Mouse (Mus musculus): ENCODE measurements around the gene Sorbs1. TPM values are rescaled to one million over a fixed set of nuclear protein-coding genes. Genes with fewer than 3 reads are reported as not detected.

The Sorbs1 gene
- polyA plus RNA-seq, 1 experiment: 79.3 TPM

DNA sequence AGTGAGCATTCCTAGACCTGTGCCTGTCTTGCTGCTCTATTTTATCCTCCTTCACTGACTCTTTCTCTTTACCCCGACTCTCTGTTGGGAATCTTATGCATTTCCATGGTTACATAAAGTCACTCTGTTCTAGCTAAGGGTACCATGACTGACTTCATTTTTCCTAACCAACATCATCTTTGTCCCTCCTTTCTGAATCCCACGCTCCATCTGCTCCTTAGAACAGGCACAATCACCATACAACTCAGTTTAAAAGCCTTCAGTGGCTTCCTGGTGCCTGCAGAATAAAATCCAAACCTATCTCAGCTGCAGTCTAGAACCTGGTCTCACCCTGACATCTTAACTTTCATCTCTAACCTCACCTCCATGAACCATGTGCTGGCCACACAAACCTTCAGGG, 215.0 kb downstream of the Sorbs1 start:
- no peak for DNase-seq
- Histone ChIP-seq H3K4me1 (ENCODE audit: control insufficient read depth, insufficient read depth, low read length) (peaks cover 9% of the 10 kb centered on the region), H3K27me3 (ENCODE audit: control insufficient read depth, insufficient read depth, low read length) (no peaks in the 10 kb centered on the region; the same call in 1 of the 2 replicates), H3K27ac (ENCODE audit: insufficient read depth, low read length) (no peak overlapping the region), H3K4me3 (replicated peaks; ENCODE audit: insufficient read depth, low read depth, low read length) (no peak overlapping the region)
- WGBS: 72% methylated on average over 2 of the region's 2 CpGs
- TF ChIP-seq CTCF (IDR thresholded peaks at IDR 0.05; ENCODE audit: borderline replicate concordance, insufficient read depth, low read depth, low read length) (no peak), POLR2A (IDR thresholded peaks at IDR 0.05; ENCODE audit: borderline replicate concordance, insufficient read depth, low read length) (no peak)

DNA sequence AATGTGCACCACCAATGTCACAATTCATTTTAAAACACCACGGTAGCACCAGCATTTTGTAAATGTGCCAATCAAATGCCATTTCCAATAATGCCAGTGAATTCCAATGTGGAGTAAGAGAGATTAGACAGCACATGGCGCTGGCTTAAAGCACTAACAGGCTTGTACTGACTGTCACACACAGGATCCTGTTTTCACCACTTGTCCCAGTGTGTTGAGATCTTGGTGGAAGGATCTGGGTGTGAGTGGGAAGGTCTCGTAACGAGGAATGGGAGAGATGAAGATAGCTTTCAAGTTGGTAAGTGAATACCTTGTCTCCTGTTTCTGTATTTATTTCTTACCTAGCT, 215.8 kb downstream of the Sorbs1 start:
- WGBS: 66% methylated on average over 4 of the region's 4 CpGs
- no peak for DNase-seq

GRCm38 (mm10) chr19:40297078-40297797, 216.3 kb downstream of the Sorbs1 start:
- Histone ChIP-seq H3K4me3 (replicated peaks; ENCODE audit: insufficient read depth, low read depth, low read length) (no peak overlapping the region), H3K27ac (ENCODE audit: insufficient read depth, low read length) (0 out of 2 replicates have a peak overlapping the region, but pooled peaks have one; percentile 50), H3K27me3 (ENCODE audit: control insufficient read depth, insufficient read depth, low read length) (no peaks in the 10 kb centered on the region; the same call in 1 of the 2 replicates), H3K4me1 (ENCODE audit: control insufficient read depth, insufficient read depth, low read length) (peaks cover 9% of the 10 kb centered on the region)
- no peak for TF ChIP-seq CTCF (IDR thresholded peaks at IDR 0.05; ENCODE audit: borderline replicate concordance, insufficient read depth, low read depth, low read length)
- no peak for TF ChIP-seq POLR2A (IDR thresholded peaks at IDR 0.05; ENCODE audit: borderline replicate concordance, insufficient read depth, low read length)
- no peak for DNase-seq
- WGBS: 90% methylated on average over 7 of the region's 7 CpGs

More for the DNA sequence above, 215.8 kb downstream of the Sorbs1 start:
- no peak overlapping the region for H3K27ac ChIP-seq (ENCODE audit: insufficient read depth, low read length)
- H3K4me1 ChIP-seq (ENCODE audit: control insufficient read depth, insufficient read depth, low read length): peaks cover 9% of the 10 kb centered on the region
- no peak overlapping the region for H3K4me3 ChIP-seq (replicated peaks; ENCODE audit: insufficient read depth, low read depth, low read length)
- TF ChIP-seq POLR2A (IDR thresholded peaks at IDR 0.05; ENCODE audit: borderline replicate concordance, insufficient read depth, low read length): no peak
- no peak for TF ChIP-seq CTCF (IDR thresholded peaks at IDR 0.05; ENCODE audit: borderline replicate concordance, insufficient read depth, low read depth, low read length)
- H3K27me3 ChIP-seq (ENCODE audit: control insufficient read depth, insufficient read depth, low read length): no peaks in the 10 kb centered on the region; the same call in 1 of the 2 replicates

- no peak overlapping the region for H3K27ac ChIP-seq (ENCODE audit: insufficient read depth, low read length)
- DNase-seq: peak; percentile 54 to 67
- H3K27me3 ChIP-seq (ENCODE audit: control insufficient read depth, insufficient read depth, low read length): no peaks in the 10 kb centered on the region; the same call in 1 of the 2 replicates
- TF ChIP-seq POLR2A (IDR thresholded peaks at IDR 0.05; ENCODE audit: borderline replicate concordance, insufficient read depth, low read length) (no peak), CTCF (IDR thresholded peaks at IDR 0.05; ENCODE audit: borderline replicate concordance, insufficient read depth, low read depth, low read length) (no peak)
- 8% methylated on average over 1 of the region's 1 CpGs for WGBS
- H3K4me3 ChIP-seq (replicated peaks; ENCODE audit: insufficient read depth, low read depth, low read length): no peak overlapping the region
- peaks cover 9% of the 10 kb centered on the region for H3K4me1 ChIP-seq (ENCODE audit: control insufficient read depth, insufficient read depth, low read length)
Observed at GRCm38 (mm10) chr19:40294231-40294630, 219.3 kb downstream of the Sorbs1 start.

- peaks cover 9% of the 10 kb centered on the region for H3K4me1 ChIP-seq (ENCODE audit: control insufficient read depth, insufficient read depth, low read length)
- TF ChIP-seq CTCF (IDR thresholded peaks at IDR 0.05; ENCODE audit: borderline replicate concordance, insufficient read depth, low read depth, low read length) (no peak), POLR2A (IDR thresholded peaks at IDR 0.05; ENCODE audit: borderline replicate concordance, insufficient read depth, low read length) (no peak)
- no peak overlapping the region for H3K27ac ChIP-seq (ENCODE audit: insufficient read depth, low read length)
- no peak overlapping the region for H3K4me3 ChIP-seq (replicated peaks; ENCODE audit: insufficient read depth, low read depth, low read length)
- no peaks in the 10 kb centered on the region for H3K27me3 ChIP-seq (ENCODE audit: control insufficient read depth, insufficient read depth, low read length)
- WGBS: 61% methylated on average over 6 of the region's 6 CpGs
- DNase-seq: no peak
Observed at GRCm38 (mm10) chr19:40293791-40294190, 219.8 kb downstream of the Sorbs1 start.

DNA sequence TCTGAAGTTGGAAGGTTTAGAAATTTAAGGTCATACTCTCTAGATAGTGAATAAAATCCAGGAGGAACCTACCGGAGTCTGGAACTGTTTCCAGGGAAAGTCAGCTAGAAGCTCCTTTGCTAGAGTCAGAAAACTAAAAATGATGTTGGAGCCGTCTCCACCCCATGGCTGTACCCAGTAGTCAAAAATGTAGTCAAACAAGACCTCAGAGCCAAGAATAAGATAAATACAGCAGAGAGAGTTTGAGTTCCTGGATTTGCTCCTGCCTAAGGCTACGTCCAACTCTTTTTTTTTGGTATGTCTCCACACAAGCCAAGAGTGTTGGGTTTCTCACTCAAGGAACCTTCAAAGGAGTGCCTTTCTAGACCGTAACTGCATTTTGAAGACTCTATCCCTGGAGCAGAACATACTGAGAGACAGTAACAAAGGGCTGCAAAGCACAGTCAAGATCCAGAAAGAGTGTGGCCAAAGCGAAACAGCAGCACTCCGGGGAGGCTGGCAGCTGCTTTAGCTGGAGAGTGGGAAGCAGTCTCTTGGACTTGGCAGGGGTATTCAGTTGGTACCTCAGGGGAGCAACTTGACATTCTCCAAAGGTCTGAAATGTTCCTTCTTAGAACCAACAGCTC, 223.4 kb downstream of the Sorbs1 start:
- Histone ChIP-seq H3K4me3 (replicated peaks; ENCODE audit: insufficient read depth, low read depth, low read length) (no peak overlapping the region), H3K4me1 (ENCODE audit: control insufficient read depth, insufficient read depth, low read length) (peaks cover 9% of the 10 kb centered on the region), H3K27me3 (ENCODE audit: control insufficient read depth, insufficient read depth, low read length) (no peaks in the 10 kb centered on the region), H3K27ac (ENCODE audit: insufficient read depth, low read length) (no peak overlapping the region)
- peak in 1 of 2 experiments; percentile 24 for DNase-seq
- TF ChIP-seq POLR2A (IDR thresholded peaks at IDR 0.05; ENCODE audit: borderline replicate concordance, insufficient read depth, low read length): no peak
- TF ChIP-seq CTCF (IDR thresholded peaks at IDR 0.05; ENCODE audit: borderline replicate concordance, insufficient read depth, low read depth, low read length): no peak
- WGBS: 57% methylated on average over 6 of the region's 6 CpGs

- Histone ChIP-seq H3K4me1 (ENCODE audit: control insufficient read depth, insufficient read depth, low read length) (no peaks in the 10 kb centered on the region), H3K27me3 (ENCODE audit: control insufficient read depth, insufficient read depth, low read length) (no peaks in the 10 kb centered on the region), H3K27ac (ENCODE audit: insufficient read depth, low read length) (no peak overlapping the region), H3K4me3 (replicated peaks; ENCODE audit: insufficient read depth, low read depth, low read length) (no peak overlapping the region)
- DNase-seq: no peak
- WGBS: 69% methylated on average over 9 of the region's 9 CpGs
- no peak for TF ChIP-seq CTCF (IDR thresholded peaks at IDR 0.05; ENCODE audit: borderline replicate concordance, insufficient read depth, low read depth, low read length)
- no peak for TF ChIP-seq POLR2A (IDR thresholded peaks at IDR 0.05; ENCODE audit: borderline replicate concordance, insufficient read depth, low read length)
Observed at GRCm38 (mm10) chr19:40288415-40288814, 225.2 kb downstream of the Sorbs1 start.

- 95% methylated on average over 2 of the region's 2 CpGs for WGBS
- Histone ChIP-seq H3K4me1 (ENCODE audit: control insufficient read depth, insufficient read depth, low read length) (no peaks in the 10 kb centered on the region), H3K4me3 (replicated peaks; ENCODE audit: insufficient read depth, low read depth, low read length) (no peak overlapping the region), H3K27me3 (ENCODE audit: control insufficient read depth, insufficient read depth, low read length) (no peaks in the 10 kb centered on the region), H3K27ac (ENCODE audit: insufficient read depth, low read length) (no peak overlapping the region)
- TF ChIP-seq POLR2A (IDR thresholded peaks at IDR 0.05; ENCODE audit: borderline replicate concordance, insufficient read depth, low read length) (no peak), CTCF (IDR thresholded peaks at IDR 0.05; ENCODE audit: borderline replicate concordance, insufficient read depth, low read depth, low read length) (no peak)
- DNase-seq: no peak
Observed at GRCm38 (mm10) chr19:40284704-40285103, 228.9 kb downstream of the Sorbs1 start.

Measured in cerebellum, adult 2 months (tissue).